Mouse (Mus musculus): ENCODE measurements around the gene Vasn. TPM values are rescaled to one million over a fixed set of nuclear protein-coding genes. Genes with fewer than 3 reads are reported as not detected.

The Vasn gene
- polyA plus RNA-seq, 2 experiments = 35.7 to 75.7 TPM

- ATAC-seq (ENCODE audit: low FRiP score, low read depth) (peak; percentile 53), DNase-seq (ENCODE audit: low spot score) (peak; percentile 88)
- peaks cover 45% of the 10 kb centered on the region for H3K36me3 ChIP-seq (ENCODE audit: control insufficient read depth, insufficient read depth, low read length)
- no peak for TF ChIP-seq POLR2A (IDR thresholded peaks at IDR 0.05; ENCODE audit: borderline replicate concordance, extremely low read depth, insufficient read depth, insufficient read length)
- H3K9ac ChIP-seq (ENCODE audit: low read depth, low read length, severe bottlenecking) = 0 out of 2 replicates have a peak overlapping the region, but pooled peaks have one; percentile 34
- H3K4me1 ChIP-seq (ENCODE audit: control insufficient read depth, insufficient read depth, low read length) = peaks cover 50% of the 10 kb centered on the region
- H3K4me2 ChIP-seq (replicated peaks; ENCODE audit: low read depth, low read length, severe bottlenecking) = no peak overlapping the region
- 28% methylated on average over 9 of the region's 9 CpGs for WGBS
- H3K27ac ChIP-seq (replicated peaks; ENCODE audit: low read depth, low read length) = peak overlapping the region; percentile 39; the same call in 1 of the 2 replicates
- no peaks in the 10 kb centered on the region for H3K9me3 ChIP-seq (ENCODE audit: control insufficient read depth, low read length)
- H3K27me3 ChIP-seq (ENCODE audit: control insufficient read depth, insufficient read depth, low read length) = no peaks in the 10 kb centered on the region
- H3K4me3 ChIP-seq (replicated peaks; ENCODE audit: low read length) = no peak overlapping the region
Measured at GRCm38 (mm10) chr16:4607818-4608531, 31.8 kb upstream of the Vasn start.

- Histone ChIP-seq H3K27me3 (ENCODE audit: control insufficient read depth, insufficient read depth, low read length) (no peaks in the 10 kb centered on the region), H3K36me3 (ENCODE audit: control insufficient read depth, insufficient read depth, low read length) (peaks cover 51% of the 10 kb centered on the region), H3K27ac (replicated peaks; ENCODE audit: low read depth, low read length) (no peak overlapping the region), H3K9me3 (ENCODE audit: control insufficient read depth, low read length) (no peaks in the 10 kb centered on the region), H3K9ac (ENCODE audit: low read depth, low read length, severe bottlenecking) (no peak overlapping the region), H3K4me2 (replicated peaks; ENCODE audit: low read depth, low read length, severe bottlenecking) (no peak overlapping the region), H3K4me1 (ENCODE audit: control insufficient read depth, insufficient read depth, low read length) (peaks cover 44% of the 10 kb centered on the region), H3K4me3 (replicated peaks; ENCODE audit: low read length) (no peak overlapping the region)
- no peak for TF ChIP-seq POLR2A (IDR thresholded peaks at IDR 0.05; ENCODE audit: borderline replicate concordance, extremely low read depth, insufficient read depth, insufficient read length)
- 77% methylated on average over 19 of the region's 19 CpGs for WGBS
- no peak for ATAC-seq (ENCODE audit: low FRiP score, low read depth)
- no peak for DNase-seq (ENCODE audit: low spot score)
Measured at GRCm38 (mm10) chr16:4608532-4609059, 31.1 kb upstream of the Vasn start.

- no peak for ATAC-seq (ENCODE audit: low FRiP score, low read depth)
- Histone ChIP-seq H3K4me2 (replicated peaks; ENCODE audit: low read depth, low read length, severe bottlenecking) (no peak overlapping the region), H3K27me3 (ENCODE audit: control insufficient read depth, insufficient read depth, low read length) (no peaks in the 10 kb centered on the region), H3K36me3 (ENCODE audit: control insufficient read depth, insufficient read depth, low read length) (peaks cover 77% of the 10 kb centered on the region), H3K9ac (ENCODE audit: low read depth, low read length, severe bottlenecking) (no peak overlapping the region), H3K27ac (replicated peaks; ENCODE audit: low read depth, low read length) (no peak overlapping the region), H3K9me3 (ENCODE audit: control insufficient read depth, low read length) (no peaks in the 10 kb centered on the region), H3K4me3 (replicated peaks; ENCODE audit: low read length) (no peak overlapping the region), H3K4me1 (ENCODE audit: control insufficient read depth, insufficient read depth, low read length) (peaks cover 18% of the 10 kb centered on the region)
- no peak for TF ChIP-seq POLR2A (IDR thresholded peaks at IDR 0.05; ENCODE audit: borderline replicate concordance, extremely low read depth, insufficient read depth, insufficient read length)
- 91% methylated on average over 5 of the region's 5 CpGs for WGBS
- DNase-seq (ENCODE audit: low spot score) = no peak
Measured at GRCm38 (mm10) chr16:4611193-4611592, 28.5 kb upstream of the Vasn start.

- WGBS = 89% methylated on average over 7 of the region's 7 CpGs
- H3K27me3 ChIP-seq (ENCODE audit: control insufficient read depth, insufficient read depth, low read length) = no peaks in the 10 kb centered on the region
- H3K27ac ChIP-seq (replicated peaks; ENCODE audit: low read depth, low read length) = no peak overlapping the region
- no peak overlapping the region for H3K4me2 ChIP-seq (replicated peaks; ENCODE audit: low read depth, low read length, severe bottlenecking)
- H3K4me3 ChIP-seq (replicated peaks; ENCODE audit: low read length) = no peak overlapping the region
- ATAC-seq (ENCODE audit: low FRiP score, low read depth) = no peak
- H3K9me3 ChIP-seq (ENCODE audit: control insufficient read depth, low read length) = no peaks in the 10 kb centered on the region
- H3K9ac ChIP-seq (ENCODE audit: low read depth, low read length, severe bottlenecking) = no peak overlapping the region
- peaks cover 81% of the 10 kb centered on the region for H3K36me3 ChIP-seq (ENCODE audit: control insufficient read depth, insufficient read depth, low read length)
- no peak for TF ChIP-seq POLR2A (IDR thresholded peaks at IDR 0.05; ENCODE audit: borderline replicate concordance, extremely low read depth, insufficient read depth, insufficient read length)
- no peak for DNase-seq (ENCODE audit: low spot score)
- peaks cover 13% of the 10 kb centered on the region for H3K4me1 ChIP-seq (ENCODE audit: control insufficient read depth, insufficient read depth, low read length)
Measured at GRCm38 (mm10) chr16:4611676-4612075, 28.1 kb upstream of the Vasn start.

- no peak overlapping the region for H3K9ac ChIP-seq (ENCODE audit: low read depth, low read length, severe bottlenecking)
- H3K36me3 ChIP-seq (ENCODE audit: control insufficient read depth, insufficient read depth, low read length) = peaks cover 94% of the 10 kb centered on the region
- no peak for DNase-seq (ENCODE audit: low spot score)
- no peak for ATAC-seq (ENCODE audit: low FRiP score, low read depth)
- no peaks in the 10 kb centered on the region for H3K4me1 ChIP-seq (ENCODE audit: control insufficient read depth, insufficient read depth, low read length)
- TF ChIP-seq POLR2A (IDR thresholded peaks at IDR 0.05; ENCODE audit: borderline replicate concordance, extremely low read depth, insufficient read depth, insufficient read length) = no peak
- WGBS = 96% methylated on average over 9 of the region's 9 CpGs
- H3K4me2 ChIP-seq (replicated peaks; ENCODE audit: low read depth, low read length, severe bottlenecking) = no peak overlapping the region
- no peak overlapping the region for H3K4me3 ChIP-seq (replicated peaks; ENCODE audit: low read length)
- H3K27ac ChIP-seq (replicated peaks; ENCODE audit: low read depth, low read length) = no peak overlapping the region
- H3K27me3 ChIP-seq (ENCODE audit: control insufficient read depth, insufficient read depth, low read length) = no peaks in the 10 kb centered on the region
- H3K9me3 ChIP-seq (ENCODE audit: control insufficient read depth, low read length) = no peaks in the 10 kb centered on the region
Measured at GRCm38 (mm10) chr16:4613736-4614135, 26.0 kb upstream of the Vasn start.

Data from limb, embryonic 14.5 days (tissue).